Mouse (Mus musculus) left cerebral cortex, postnatal 14 days (tissue): Measurements from ENCODE around the gene Ctc1. TPM values are rescaled to one million over a fixed set of nuclear protein-coding genes. Genes with fewer than 3 reads are reported as not detected.

Source experiments
- DNase-seq, 2 experiments: peaks; one replicate each; pipeline ENCODE4 v3.0.0; 2021 to 2022; ENCODE audit warnings: low spot score in 2 of 2, mixed read lengths in 1 of 2
- intact Hi-C: fragments of 180-260 bp; cut with DNase I; formaldehyde crosslinking; loops from one replicate; pipeline ENCODE4 v1.15.1; 2025
- total RNA-seq, 2 experiments: library from RNA; stranded (reverse); gene quantifications; 2 replicates each; pipeline ENCODE4 v1.2.3; 2021

The Ctc1 gene
- total RNA-seq, 2 experiments from 2014 or later = 39.1 to 40.5 TPM

- peak; percentile 81 to 92 for DNase-seq
- intact Hi-C loops = no loop called here
These were observed 21.7 kb downstream of the Ctc1 start for GRCm38 (mm10) chr11:69037231-69038061.

GRCm38 (mm10) chr11:69038173-69038572 is 22.5 kb downstream of the Ctc1 start:
- intact Hi-C loops = no loop called here
- no peak for DNase-seq

- intact Hi-C loops = no loop called here
- peak; percentile 76 to 80 for DNase-seq
These were observed 30.1 kb downstream of the Ctc1 start, which contains the start of gene Aurkb for GRCm38 (mm10) chr11:69045531-69046394. Gene Aurkb, plus strand, starts transcription at chr11:69045647.

GRCm38 (mm10) chr11:69046395-69046774 is 30.7 kb downstream of the Ctc1 start:
- intact Hi-C loops = no loop called here
- no peak for DNase-seq

GRCm38 (mm10) chr11:69047592-69047991 is 31.9 kb downstream of the Ctc1 start:
- DNase-seq = no peak
- intact Hi-C loops = no loop called here

- intact Hi-C loops = no loop called here
- no peak for DNase-seq
These were observed 32.4 kb downstream of the Ctc1 start for GRCm38 (mm10) chr11:69048151-69048550.

GRCm38 (mm10) chr11:69050748-69051147 is 35.0 kb downstream of the Ctc1 start:
- no peak for DNase-seq
- intact Hi-C loops = no loop called here

- intact Hi-C loops = no loop called here
- no peak for DNase-seq
These were observed 36.1 kb downstream of the Ctc1 start for GRCm38 (mm10) chr11:69051771-69052170.

- DNase-seq = no peak
- intact Hi-C loops = no loop called here
These were observed 37.2 kb downstream of the Ctc1 start for GRCm38 (mm10) chr11:69052824-69053421.

GRCm38 (mm10) chr11:69053848-69054247 is 38.1 kb downstream of the Ctc1 start:
- intact Hi-C loops = no loop called here
- DNase-seq = no peak

GRCm38 (mm10) chr11:69058265-69058664 is 42.6 kb downstream of the Ctc1 start:
- intact Hi-C loops = no loop called here
- no peak for DNase-seq

GRCm38 (mm10) chr11:69058729-69059356 is 43.1 kb downstream of the Ctc1 start:
- intact Hi-C loops = no loop called here
- no peak for DNase-seq

GRCm38 (mm10) chr11:69059357-69059974 is 43.8 kb downstream of the Ctc1 start, which contains the start of gene Borcs6:
Gene Borcs6, plus strand, starts transcription at chr11:69059717.
- DNase-seq = peak; percentile 96 to 99
- intact Hi-C loops = no loop called here

- DNase-seq = peak in 1 of 2 experiments; percentile 50
- intact Hi-C loops = loop anchor here (10.0 kb wide), 1 partner anchor 185 kb away; no protein-coding TSS in a partner anchor
These were observed 44.3 kb downstream of the Ctc1 start for GRCm38 (mm10) chr11:69059975-69060411.

- DNase-seq = no peak
- intact Hi-C loops = loop anchor here (10.0 kb wide), 1 partner anchor 184 kb away; no protein-coding TSS in a partner anchor
These were observed 44.9 kb downstream of the Ctc1 start for GRCm38 (mm10) chr11:69060448-69061254.

GRCm38 (mm10) chr11:69061255-69061912 is 45.7 kb downstream of the Ctc1 start:
- intact Hi-C loops = loop anchor here (10.0 kb wide), 1 partner anchor 183 kb away; no protein-coding TSS in a partner anchor
- no peak for DNase-seq

GRCm38 (mm10) chr11:69062194-69062760 is 46.6 kb downstream of the Ctc1 start:
- intact Hi-C loops = loop anchor here (2.0 to 10.0 kb wide), 3 partner anchors 21 to 183 kb away; partner anchors contain the start of gene Aloxe3
- peak; percentile 72 to 89 for DNase-seq
